Mouse (Mus musculus): ENCODE data around the gene Cfap97.

- TF ChIP-seq CHD1 (IDR thresholded peaks at IDR 0.05; ENCODE audit: low read depth, low read length) (no peak), CTCF (IDR thresholded peaks at IDR 0.05 in 2 of 3, conservative IDR thresholded peaks at IDR 0.05 in 1 of 3; ENCODE audit: control insufficient read depth in 1 of 3, insufficient read depth in 1 of 3, low read depth in 2 of 3, low read length in 3 of 3, poor library complexity in 1 of 3, severe bottlenecking in 1 of 3) (no peak), POLR2A (IDR thresholded peaks at IDR 0.05; ENCODE audit: control insufficient read depth in 1 of 2, insufficient read depth in 1 of 2, low read depth in 1 of 2, low read length in 2 of 2, poor library complexity in 1 of 2) (no peak), ZC3H11A (IDR thresholded peaks at IDR 0.05; ENCODE audit: low read depth, low read length) (no peak), RCOR1 (IDR thresholded peaks at IDR 0.05; ENCODE audit: low read depth, low read length) (no peak), ZNF384 (IDR thresholded peaks at IDR 0.05; ENCODE audit: low read depth, low read length) (no peak), EP300 (IDR thresholded peaks at IDR 0.05; ENCODE audit: low read depth in 1 of 2, low read length in 2 of 2) (no peak), KAT2A (conservative IDR thresholded peaks at IDR 0.05; ENCODE audit: low read depth, low read length) (no peak)
Observed at GRCm38 (mm10) chr8:46119176-46119575, 32.4 kb upstream of the Cfap97 start.

Data from MEL (cell line).